Mouse (Mus musculus) CD4-positive, CD25-positive, alpha-beta regulatory T cell, adult 2 months (primary cell): Measurements from ENCODE around the gene Stat3.

Experiments used
- DNase-seq: peaks from one replicate; pipeline ENCODE4 v3.0.0-alpha.2; 2012; ENCODE audit warnings: low read depth, low spot score

Gene Stat3

DNA sequence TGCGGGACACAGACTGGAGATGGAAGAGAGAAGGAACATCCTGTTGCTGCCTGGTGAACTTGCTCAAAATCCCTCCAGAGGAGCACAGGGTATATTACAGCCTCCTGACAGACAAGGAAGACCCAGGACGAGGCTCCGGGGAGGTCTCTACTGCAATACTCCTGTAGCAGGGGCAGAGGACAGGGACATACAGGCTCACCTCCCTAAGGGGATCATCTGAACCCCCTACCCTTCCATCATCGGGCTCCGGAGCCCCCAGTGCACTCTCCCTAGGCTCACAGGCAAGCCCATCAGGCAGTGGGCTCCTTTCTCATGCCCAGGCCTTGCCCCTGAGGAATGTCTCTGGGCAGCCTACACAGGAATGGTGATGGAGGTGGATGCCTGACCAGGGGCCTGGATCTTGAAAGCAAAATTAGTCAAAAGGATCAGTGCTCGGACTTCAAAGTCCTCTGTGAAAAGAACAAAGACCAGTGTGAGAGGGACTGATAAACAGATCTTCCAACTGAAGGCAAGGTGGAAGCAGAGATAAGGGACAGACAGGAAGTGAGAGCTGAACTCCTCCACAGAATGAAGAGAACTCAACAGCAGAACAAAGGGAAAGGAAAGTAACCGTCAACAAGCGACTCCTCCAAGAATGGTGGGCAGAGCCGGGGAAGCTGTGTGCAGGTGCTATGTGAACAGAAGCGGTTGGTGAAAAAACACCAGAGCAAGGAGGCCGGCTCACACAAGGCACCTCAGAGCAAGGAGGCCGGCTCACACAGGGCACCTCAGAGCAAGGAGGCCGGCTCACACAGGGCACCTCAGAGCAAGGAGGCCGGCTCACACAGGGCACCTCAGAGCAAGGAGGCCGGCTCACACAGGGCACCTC lies 47.9 kb downstream of the Stat3 start:
- peak; percentile 63 for DNase-seq

DNA sequence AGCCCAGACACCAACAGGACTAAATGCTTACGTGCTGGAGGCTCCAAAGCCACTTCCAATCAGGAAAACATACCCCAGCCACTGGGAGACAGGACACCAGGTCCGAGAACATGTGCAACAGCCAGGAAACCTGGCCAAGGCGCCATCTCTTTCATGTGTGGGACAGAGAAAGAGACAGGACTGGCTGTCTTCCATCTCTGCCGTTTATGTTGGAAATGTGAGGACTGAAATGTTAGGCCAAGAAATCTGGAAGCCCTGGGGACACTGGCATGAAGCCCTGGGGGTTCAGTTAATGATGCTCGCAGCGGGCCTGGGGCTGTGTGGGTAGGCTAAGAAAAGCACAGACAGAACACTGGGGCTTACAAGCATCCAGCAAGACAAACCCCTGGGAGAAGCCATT lies 48.9 kb downstream of the Stat3 start:
- no peak for DNase-seq

DNA sequence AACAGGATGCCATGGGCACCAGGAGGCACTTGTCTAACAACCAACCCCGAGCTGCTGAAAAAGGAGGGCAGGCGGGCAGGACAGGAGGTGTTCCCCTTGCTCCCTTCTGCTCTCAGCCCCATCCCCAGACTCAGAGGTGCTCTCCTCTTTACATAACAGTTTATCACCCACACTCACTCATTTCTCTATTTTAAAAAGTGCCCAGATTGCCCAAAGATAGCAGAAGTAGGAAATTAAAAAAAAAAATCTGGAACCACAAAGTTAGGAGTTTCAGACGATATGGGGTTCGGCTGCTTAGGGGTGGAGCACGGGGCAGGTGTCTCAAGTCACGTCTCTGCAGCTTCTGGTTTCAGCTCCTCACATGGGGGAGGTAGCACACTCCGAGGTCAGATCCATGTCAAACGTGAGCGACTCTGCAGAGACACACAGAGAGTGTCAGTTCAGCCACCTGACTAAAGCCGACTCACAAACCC lies 51.0 kb downstream of the Stat3 start:
- no peak for DNase-seq

DNA sequence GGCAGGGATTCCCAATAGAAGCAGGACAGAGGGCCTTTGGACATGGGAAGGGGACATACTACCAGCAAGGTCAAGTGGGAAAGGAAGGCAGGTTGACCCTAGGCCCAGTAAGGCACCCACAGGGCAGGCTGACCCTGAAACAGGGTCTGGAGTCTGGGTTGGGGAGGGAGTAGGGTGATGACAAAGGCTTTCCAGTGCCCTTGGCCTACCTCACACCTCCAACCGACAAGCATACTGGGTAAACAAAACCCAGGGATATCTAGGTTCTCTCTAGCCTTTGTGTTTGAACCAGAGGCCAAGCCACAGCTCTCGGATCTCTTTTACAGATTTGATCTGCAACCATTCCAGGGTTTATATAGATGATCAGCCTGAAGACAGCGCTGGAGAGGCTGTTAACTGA lies 51.6 kb downstream of the Stat3 start:
- DNase-seq = no peak

DNA sequence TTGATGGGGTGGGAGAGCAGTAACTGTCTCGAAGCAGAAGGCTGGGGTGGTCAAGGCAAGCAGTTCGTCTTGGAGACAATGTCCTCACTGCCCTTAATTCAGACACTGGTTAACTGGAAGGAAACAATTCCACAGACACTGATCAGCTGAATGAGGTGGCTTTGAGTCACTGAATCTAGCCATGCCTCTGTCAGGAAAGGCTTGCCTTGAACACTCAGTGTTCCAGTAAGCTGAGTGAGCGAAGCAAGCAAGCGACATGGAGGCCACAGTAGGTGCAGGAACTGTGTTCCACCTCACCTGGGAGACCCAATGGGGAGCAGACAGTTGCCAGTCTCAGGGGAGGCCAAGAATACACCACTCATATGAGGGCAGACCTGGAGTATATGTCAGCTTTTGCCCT lies 52.1 kb downstream of the Stat3 start:
- no peak for DNase-seq

DNA sequence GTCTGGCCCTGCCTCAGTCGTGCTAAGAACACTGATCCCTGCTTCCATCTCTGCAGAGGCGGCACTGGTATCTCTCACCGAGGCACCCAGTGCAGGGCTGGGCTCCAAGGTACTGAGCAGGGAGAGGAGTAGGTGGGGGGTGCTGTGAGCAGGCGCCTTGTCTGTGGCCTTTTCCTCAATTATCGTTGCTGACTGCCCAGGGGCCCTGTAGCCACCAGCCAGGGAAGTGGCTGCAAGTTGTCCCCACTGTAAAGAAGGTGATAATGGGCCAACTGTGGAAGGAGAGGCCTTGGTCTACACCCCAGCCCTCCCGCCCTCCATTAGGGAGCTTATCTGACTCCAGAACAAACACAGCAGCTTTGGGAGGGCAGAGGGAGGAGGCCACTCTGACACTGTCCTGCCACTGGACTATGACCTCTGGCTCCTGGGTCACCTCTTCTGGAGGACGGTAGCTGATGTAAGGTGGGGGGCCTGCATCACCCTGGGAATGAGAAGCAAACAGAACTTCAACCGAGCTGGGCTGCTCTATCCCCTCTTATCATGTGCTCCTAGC lies 53.1 kb downstream of the Stat3 start:
- no peak for DNase-seq

DNA sequence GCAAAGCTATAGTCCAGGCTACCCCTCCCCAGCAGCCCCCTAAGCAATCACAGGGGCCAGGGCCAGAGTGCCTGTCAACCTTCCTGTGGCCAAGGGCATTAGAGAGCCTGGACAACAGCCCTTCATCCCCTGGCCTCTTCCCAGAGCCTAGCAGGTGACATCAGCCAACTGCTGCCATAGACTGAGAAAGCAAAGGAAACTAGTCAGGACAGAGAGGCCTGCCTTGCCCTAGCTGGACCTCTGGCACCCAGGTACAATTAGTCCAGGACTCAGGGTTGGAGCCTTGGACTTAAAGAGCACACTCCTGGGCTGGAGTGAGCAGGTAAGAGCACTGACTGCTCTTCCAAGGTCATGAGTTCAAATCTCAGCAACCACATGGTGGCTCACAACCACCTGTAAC lies 53.9 kb downstream of the Stat3 start:
- no peak for DNase-seq

DNA sequence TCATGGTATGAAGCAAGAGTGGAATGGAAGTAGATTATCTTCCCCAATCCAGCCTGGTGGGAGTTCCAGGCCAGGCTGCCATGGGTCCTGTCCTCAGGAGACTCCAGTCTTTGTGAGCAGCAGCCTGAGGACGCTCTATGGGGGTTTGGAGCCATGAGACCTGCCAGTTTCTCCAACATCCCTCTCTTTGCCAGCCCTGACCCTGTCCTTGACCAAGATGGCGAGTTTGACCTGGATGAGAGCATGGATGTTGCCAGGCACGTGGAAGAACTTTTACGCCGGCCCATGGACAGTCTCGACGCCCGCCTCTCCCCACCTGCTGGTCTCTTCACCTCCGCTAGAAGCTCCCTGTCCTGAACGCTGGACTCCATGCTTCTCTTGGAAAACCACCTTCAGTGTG lies 55.7 kb downstream of the Stat3 start:
- no peak for DNase-seq

DNA sequence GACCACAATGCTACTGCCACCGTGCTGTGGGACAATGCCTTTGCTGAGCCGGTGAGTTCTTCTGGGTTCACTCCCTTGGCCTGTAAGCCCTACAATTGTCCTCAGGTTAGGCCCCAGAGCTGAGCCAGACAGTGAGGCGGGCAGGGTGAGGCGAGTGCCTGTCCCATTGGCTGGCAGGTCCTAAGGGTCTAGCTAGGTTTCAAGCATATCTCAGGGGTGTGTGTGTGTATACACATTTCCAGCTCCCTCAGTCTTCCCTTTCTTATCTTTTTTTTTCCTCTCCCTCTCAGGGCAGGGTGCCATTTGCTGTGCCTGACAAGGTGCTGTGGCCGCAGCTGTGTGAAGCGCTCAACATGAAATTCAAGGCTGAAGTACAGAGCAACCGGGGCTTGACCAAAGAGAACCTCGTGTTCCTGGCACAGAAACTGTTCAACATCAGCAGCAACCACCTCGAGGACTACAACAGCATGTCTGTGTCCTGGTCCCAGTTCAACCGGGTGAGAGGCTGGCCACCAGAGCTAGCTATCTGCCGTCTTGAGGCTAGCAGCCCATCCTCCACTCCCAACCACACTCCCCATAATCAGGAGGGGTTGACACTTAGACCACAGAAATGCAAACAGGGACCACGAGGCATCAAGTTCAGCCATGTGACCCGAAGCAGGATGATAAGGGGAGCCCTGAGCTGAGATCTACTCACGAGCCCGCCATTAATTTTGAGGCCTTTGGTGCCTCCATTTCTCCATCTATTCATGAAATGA lies 59.8 kb downstream of the Stat3 start:
- DNase-seq = no peak

DNA sequence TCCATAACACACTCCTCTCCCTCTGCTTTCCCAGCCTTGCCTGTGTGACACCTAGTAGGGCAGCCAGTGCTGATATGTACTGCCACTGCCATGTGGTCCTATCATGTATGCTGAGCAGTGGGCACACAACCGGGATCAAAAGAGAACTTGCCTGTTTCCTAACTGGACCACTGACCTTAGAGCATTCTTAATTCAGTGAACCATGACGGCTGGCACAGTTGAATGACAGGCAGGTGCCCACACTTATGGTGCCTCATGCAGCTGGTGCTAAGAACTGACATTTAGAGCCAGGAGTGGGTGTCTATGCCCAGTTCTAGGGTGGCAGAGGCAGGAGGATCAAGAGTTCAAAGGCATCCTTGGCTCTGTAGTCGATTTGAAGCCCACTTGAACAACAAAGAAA lies 63.6 kb downstream of the Stat3 start:
- no peak for DNase-seq

DNA sequence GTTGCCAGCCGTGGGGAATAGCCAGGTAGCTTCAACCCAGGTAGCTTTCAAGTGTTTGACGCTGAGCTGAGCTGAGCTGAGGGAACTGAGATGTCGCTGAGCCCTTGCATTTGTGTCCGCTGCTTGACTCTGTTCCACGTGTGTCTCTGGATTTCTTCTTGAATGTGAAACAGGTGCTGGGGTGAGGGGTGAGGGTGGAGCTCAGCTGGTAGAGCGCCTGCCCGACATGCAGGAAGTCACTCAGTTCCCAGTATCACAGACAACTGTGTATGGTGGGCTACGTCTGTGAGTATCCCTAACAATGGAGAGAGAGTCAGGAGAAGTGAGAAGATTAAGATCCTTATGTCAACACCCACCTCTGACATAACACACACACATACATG lies 68.4 kb downstream of the Stat3 start:
- no peak for DNase-seq

DNA sequence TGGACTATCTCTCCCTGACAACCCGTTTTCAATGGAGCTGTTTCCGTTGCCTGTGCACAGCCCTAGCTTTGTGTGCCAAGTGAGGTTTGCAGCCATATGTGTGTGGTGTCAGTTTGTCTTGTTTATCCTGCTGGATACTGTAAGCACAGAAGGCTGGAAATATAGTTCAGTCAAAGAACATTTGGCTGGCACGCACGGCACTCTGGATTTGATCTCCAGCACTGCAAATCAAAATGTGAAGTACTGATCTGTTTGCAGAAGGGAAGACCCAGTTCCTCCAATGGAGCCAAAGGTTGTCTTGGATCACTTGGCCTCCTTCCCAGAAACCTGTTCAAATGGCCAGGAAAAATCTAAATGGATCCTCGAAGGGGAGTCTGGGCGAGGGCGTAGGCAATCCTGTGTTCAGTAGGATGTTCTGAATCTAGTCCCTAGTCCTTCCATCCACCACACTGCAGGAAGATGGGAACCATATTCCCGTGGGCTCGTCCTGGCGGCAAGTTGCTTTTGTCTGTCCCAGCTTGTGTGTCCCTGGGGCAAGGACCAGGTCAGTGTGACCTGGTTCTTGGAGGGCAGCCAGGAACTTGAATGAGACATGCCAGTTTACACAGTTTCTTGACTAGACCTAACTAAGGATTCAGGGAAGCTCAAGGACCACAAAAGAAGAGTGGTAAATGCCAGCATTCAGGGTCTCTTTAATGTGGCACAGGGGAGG lies 68.9 kb downstream of the Stat3 start:
- DNase-seq = no peak

DNA sequence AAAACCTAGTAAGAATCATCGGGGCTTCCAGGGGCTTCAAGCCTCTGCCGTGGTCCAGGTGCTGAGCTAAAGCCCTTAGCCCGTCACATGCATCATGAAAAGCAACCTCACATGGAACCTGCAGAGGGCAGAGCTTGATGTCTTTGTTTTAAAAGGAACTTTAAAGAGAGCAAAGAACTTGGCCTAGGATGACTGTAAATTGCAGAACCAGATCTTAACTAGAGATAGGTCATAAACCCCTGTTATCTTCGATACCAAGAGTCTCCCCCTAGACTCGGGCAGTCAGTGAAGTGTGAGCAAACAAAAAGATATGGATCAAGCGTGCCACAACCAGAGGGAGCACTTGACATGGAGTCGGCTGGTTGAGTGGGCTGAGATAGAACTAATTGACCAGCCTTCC lies 73.7 kb downstream of the Stat3 start:
- no peak for DNase-seq

DNA sequence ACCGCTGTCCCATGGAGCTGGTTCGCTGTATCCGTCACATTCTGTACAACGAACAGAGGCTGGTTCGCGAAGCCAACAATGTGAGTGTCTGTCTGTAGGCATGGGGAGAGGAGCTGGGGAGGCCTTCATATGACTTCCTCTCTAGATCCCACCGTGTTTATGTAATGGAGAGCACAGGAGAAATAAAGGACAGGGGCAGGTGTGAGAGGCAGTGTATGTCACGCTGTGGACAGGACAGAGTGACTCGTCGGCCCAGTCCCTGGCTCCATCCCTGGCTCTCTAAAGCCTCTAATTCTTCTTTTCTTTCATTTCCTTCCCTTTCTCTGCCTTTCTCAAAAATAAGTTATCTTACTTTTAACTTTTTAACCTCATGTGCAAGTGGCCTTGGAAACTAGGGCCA lies 76.2 kb downstream of the Stat3 start:
- no peak for DNase-seq

DNA sequence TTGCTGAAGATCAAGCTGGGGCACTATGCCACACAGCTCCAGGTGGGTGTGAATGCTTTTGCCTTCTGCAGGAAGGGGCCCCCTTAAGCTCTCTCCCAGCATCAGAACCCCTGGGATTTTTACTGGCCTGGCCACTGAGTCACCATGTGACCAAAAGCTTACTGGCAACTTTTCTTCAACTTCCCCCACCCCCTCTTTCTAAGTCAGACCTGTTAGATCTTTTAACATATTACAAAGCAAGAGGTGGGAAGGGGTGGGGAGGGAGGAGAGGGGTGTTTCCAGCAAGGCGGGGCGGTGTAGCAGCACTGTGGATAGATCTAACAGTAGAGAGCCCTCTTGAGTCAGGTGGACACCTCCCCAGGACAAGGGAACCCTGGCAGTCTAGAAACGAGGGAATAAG lies 77.5 kb downstream of the Stat3 start:
- DNase-seq = peak; percentile 71

DNA sequence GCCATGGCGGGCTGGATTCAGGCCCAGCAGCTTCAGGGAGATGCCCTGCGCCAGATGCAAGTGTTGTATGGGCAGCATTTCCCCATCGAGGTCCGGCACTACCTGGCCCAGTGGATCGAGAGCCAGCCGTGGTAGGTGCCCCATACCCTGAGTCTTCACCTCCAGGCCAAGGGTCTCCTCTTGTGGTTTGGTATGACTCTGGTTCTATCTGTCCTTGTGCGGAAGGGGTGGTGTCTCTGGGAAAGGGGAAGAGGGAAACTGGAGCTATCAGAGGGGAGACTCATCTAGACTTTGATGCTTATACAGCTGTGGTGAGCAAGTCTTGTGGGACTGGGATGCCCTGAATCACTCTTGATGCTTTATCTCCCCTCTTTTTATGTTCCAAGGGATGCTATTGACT lies 78.0 kb downstream of the Stat3 start:
- no peak for DNase-seq

DNA sequence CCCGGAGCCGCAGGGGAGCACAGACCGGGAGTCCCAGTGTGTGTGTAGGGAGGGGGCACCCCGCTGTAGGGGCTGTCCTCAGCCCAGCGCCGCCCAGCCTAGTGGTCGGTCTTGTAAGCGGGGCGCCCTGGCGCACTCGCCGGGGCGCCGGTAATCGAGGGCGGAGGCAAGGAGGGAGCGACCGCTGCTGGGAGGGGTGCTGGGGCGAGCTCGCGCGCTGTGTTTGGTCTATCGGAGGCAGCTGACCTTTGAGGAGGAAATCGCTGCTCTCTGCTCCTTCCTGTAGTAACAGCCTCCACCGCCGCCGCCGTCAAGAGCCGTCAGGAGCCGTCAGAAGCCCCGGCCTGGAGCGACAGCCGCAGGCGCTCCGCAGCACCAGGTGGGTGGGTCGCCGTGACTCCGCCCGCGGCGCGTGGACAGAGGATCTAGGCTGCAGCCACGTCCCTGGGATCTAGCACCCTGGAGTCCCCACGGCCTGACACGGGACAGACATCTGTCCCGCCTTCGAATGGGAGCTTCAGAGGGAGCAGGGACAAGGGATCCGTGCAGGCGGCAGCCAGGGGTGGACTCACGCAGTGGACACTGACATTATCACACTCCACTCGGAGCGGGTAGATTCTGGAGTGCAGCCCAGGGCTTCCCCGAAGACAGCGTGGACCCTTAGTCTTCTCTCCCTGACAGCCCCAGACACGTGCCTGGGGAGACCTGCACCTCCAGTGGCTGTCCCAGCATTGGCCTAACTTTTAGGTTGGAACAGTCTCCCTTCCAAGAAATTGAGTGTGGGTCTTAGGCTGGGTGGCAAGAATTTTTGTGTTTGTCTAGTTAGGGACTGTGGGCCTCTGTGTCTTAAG lies 78.9 kb downstream of the Stat3 start:
- peak; percentile 95 for DNase-seq

DNA sequence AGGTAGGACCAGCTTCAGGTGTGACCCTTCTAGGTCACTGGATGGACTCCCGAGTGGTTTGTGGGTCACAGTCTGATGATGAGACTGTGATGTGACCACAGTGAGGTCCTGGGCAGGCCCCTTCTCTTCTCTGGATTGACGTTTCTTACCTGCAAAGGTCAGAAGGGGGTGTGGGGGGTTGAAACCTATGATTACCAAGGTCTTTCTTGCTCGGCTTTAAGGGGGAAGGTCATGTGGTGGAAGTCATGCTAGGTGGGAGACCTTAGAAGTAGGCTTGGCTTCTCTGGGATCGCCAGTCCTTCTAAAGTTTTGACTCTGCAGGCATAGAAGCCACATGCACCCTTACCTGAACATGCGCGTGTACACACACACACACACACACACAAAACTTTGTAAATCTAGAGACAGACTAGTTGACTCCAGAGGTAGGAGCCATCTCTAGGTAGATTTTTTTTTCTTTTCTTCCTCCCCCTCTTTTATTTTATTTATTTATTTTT lies 79.7 kb downstream of the Stat3 start:
- DNase-seq = peak; percentile 51

DNA sequence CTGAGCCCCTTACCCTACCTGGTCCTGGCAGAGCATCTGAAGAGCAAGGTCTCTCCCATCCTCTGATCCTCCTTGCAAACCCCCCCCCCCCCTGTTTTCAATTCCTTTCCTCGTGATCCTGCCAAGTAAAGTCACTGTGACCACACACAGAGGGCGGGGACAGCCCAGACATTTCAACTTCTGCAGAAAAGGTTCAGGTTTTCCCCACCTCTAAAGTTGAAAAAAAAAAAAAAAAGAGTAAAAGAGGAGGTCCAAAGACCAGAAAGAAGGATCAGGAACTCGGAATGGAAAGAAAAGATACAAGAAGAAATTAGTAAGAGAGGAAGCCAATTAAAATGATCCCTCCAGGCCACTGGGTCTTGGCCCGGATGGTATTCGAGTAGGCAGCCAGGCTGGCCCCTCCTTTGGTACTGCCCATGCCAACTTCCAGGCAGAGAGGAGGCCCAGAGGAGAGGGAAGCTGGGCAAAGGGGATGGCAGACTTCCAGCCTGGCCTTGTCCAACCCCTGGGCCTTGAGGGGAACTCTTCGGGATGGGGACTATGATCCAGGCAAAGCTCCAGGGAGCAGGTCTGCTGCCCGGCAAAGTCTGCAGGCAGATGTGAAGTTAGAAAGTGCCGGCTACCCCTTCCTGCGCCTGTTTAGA lies 80.3 kb downstream of the Stat3 start, which contains the start of gene Stat5a:
Stat5a (plus strand) TSS at position 417 of the 644 bp plus-strand sequence.
- DNase-seq = no peak

DNA sequence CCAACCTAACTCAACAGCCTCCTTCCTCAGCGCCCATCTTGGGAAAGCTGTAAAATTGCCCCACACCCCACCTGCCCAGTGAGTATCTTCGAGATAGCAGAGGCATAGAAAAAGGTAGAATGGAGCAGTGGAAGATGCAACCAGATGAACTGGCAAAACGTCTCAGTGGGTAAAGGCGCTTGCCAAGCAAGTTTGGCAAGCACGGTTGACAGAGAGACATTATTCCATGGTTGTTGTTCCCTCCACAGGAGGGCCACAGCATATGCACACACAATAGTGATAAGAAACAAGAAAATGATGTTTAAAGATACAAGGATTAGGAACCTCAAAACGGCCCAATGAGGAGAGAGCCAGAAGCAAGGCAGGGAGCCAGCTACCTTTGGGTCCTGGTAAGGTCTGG lies 81.4 kb downstream of the Stat3 start:
- DNase-seq = no peak
